Mouse (Mus musculus) forebrain, embryonic 12.5 days (tissue): ENCODE measurements around the gene Plekha6. TPM values are rescaled to one million over a fixed set of nuclear protein-coding genes. Genes with fewer than 3 reads are reported as not detected.

ENCODE experiments used
- ATAC-seq: fragments of 200-750 bp; cut with Nextera tagmentation; 2 replicates; pipeline ENCODE4 v1.8.0; 2017; ENCODE audit warnings: moderate TSS enrichment; ENCODE audit not compliant: low FRiP score
- H3K27ac ChIP-seq: fragments of 300-500 bp; sonication (generic); 2 replicates; pipeline ENCODE4 v1.5.1; 2016; ENCODE audit warnings: mild to moderate bottlenecking
- H3K27me3 ChIP-seq: fragments of 300-500 bp; sonication (generic); 2 replicates; pipeline ENCODE4 v1.6.1; 2016; ENCODE audit warnings: mild to moderate bottlenecking
- H3K36me3 ChIP-seq: fragments of 300-500 bp; sonication (generic); replicated peaks from 2 replicates; pipeline ENCODE4 v1.6.1; 2016; ENCODE audit warnings: mild to moderate bottlenecking
- H3K4me1 ChIP-seq: fragments of 300-500 bp; sonication (generic); 2 replicates; pipeline ENCODE4 v1.6.1; 2016
- H3K4me2 ChIP-seq: fragments of 300-500 bp; sonication (generic); 2 replicates; pipeline ENCODE4 v1.6.1; 2016; ENCODE audit warnings: mild to moderate bottlenecking, moderate library complexity
- H3K4me3 ChIP-seq: fragments of 300-500 bp; sonication (generic); replicated peaks from 2 replicates; pipeline ENCODE4 v1.5.1; 2016; ENCODE audit warnings: mild to moderate bottlenecking
- H3K9ac ChIP-seq: fragments of 300-500 bp; sonication (generic); 2 replicates; pipeline ENCODE4 v1.6.1; 2016; ENCODE audit warnings: mild to moderate bottlenecking
- H3K9me3 ChIP-seq: fragments of 300-500 bp; sonication (generic); 2 replicates; pipeline ENCODE4 v1.6.1; 2016
- WGBS: fragments of 180-500 bp; shearing (Covaris S2); methylation state at CpG from one replicate; pipeline ENCODE4 v1.1.7; 2016; 5-methylcytosine and 5-hydroxymethylcytosine counted together
- polyA plus RNA-seq: library from polyadenylated mRNA; unstranded; fragments of >200 nt; fragmentation: Nextera tagmentation; extraction: Ambion mirVana; gene quantifications from 2 replicates; pipeline ENCODE4 v1.2.1, GENCODE M21; 2016

Gene Plekha6
- polyA plus RNA-seq, 1 experiment from 2014 or later, result 20.6 TPM

GRCm38 (mm10) chr1:133240881-133241280 is 76.9 kb downstream of the Plekha6 start:
- Histone ChIP-seq H3K4me3 (no peak overlapping the region), H3K27me3 (no peaks in the 10 kb centered on the region), H3K4me2 (no peak overlapping the region), H3K9me3 (no peaks in the 10 kb centered on the region), H3K4me1 (peaks cover 59% of the 10 kb centered on the region), H3K36me3 (0 out of 2 replicates have a peak, but pooled peaks cover 6% of the 10 kb centered on the region), H3K27ac (no peak overlapping the region), H3K9ac (no peak overlapping the region)
- WGBS, result 84% methylated on average over 3 of the region's 3 CpGs
- ATAC-seq, result no peak

- ATAC-seq, result no peak
- WGBS, result 85% methylated on average over 7 of the region's 7 CpGs
- H3K27ac ChIP-seq, result no peak overlapping the region
Observed at GRCm38 (mm10) chr1:133244668-133245067, 80.7 kb downstream of the Plekha6 start.

GRCm38 (mm10) chr1:133245690-133246619 is 81.9 kb downstream of the Plekha6 start:
- 13% methylated on average over 12 of the region's 12 CpGs for WGBS
- peak; percentile 78 for ATAC-seq
- peak overlapping the region; percentile 30; the same call in 1 of the 2 replicates for H3K4me2 ChIP-seq

More at GRCm38 (mm10) chr1:133244668-133245067, 80.7 kb downstream of the Plekha6 start:
- Histone ChIP-seq H3K27me3 (0 out of 2 replicates have a peak, but pooled peaks cover 6% of the 10 kb centered on the region), H3K4me2 (no peak overlapping the region), H3K9ac (no peak overlapping the region), H3K4me1 (peaks cover 39% of the 10 kb centered on the region), H3K9me3 (no peaks in the 10 kb centered on the region), H3K4me3 (no peak overlapping the region), H3K36me3 (no peaks in the 10 kb centered on the region)

GRCm38 (mm10) chr1:133247189-133247588 is 83.2 kb downstream of the Plekha6 start:
- no peaks in the 10 kb centered on the region for H3K36me3 ChIP-seq
- no peak for ATAC-seq
- H3K4me2 ChIP-seq, result no peak overlapping the region
- H3K27ac ChIP-seq, result no peak overlapping the region
- 0 out of 2 replicates have a peak, but pooled peaks cover 6% of the 10 kb centered on the region for H3K27me3 ChIP-seq
- WGBS, result 85% methylated on average over 5 of the region's 5 CpGs
- H3K9me3 ChIP-seq, result no peaks in the 10 kb centered on the region
- H3K9ac ChIP-seq, result no peak overlapping the region
- H3K4me3 ChIP-seq, result no peak overlapping the region
- peaks cover 49% of the 10 kb centered on the region for H3K4me1 ChIP-seq

More at GRCm38 (mm10) chr1:133245690-133246619, 81.9 kb downstream of the Plekha6 start:
- no peaks in the 10 kb centered on the region for H3K36me3 ChIP-seq
- no peaks in the 10 kb centered on the region for H3K9me3 ChIP-seq
- H3K27me3 ChIP-seq, result 0 out of 2 replicates have a peak, but pooled peaks cover 6% of the 10 kb centered on the region
- peaks cover 40% of the 10 kb centered on the region for H3K4me1 ChIP-seq
- H3K27ac ChIP-seq, result peak overlapping the region; percentile 80
- peak overlapping the region; percentile 11 for H3K4me3 ChIP-seq
- peak overlapping the region; percentile 27 for H3K9ac ChIP-seq

- Histone ChIP-seq H3K4me2 (no peak overlapping the region), H3K36me3 (no peaks in the 10 kb centered on the region), H3K9me3 (no peaks in the 10 kb centered on the region), H3K9ac (no peak overlapping the region), H3K27ac (no peak overlapping the region), H3K27me3 (0 out of 2 replicates have a peak, but pooled peaks cover 14% of the 10 kb centered on the region), H3K4me3 (no peak overlapping the region), H3K4me1 (peaks cover 67% of the 10 kb centered on the region)
- ATAC-seq, result no peak
- WGBS, result 88% methylated on average over 6 of the region's 6 CpGs
Observed at GRCm38 (mm10) chr1:133250761-133251160, 86.8 kb downstream of the Plekha6 start.

- no peaks in the 10 kb centered on the region for H3K9me3 ChIP-seq
- ATAC-seq, result no peak
- no peak overlapping the region for H3K9ac ChIP-seq
- no peak overlapping the region for H3K4me3 ChIP-seq
- 47% methylated on average over 5 of the region's 5 CpGs for WGBS
- H3K4me2 ChIP-seq, result no peak overlapping the region
- H3K36me3 ChIP-seq, result 0 out of 2 replicates have a peak, but pooled peaks cover 3% of the 10 kb centered on the region
- H3K27me3 ChIP-seq, result 0 out of 2 replicates have a peak, but pooled peaks cover 10% of the 10 kb centered on the region
- H3K4me1 ChIP-seq, result peaks cover 67% of the 10 kb centered on the region
- H3K27ac ChIP-seq, result no peak overlapping the region
Observed at GRCm38 (mm10) chr1:133251625-133252034, 87.6 kb downstream of the Plekha6 start.

- no peaks in the 10 kb centered on the region for H3K9me3 ChIP-seq
- H3K4me3 ChIP-seq, result no peak overlapping the region
- no peak overlapping the region for H3K9ac ChIP-seq
- H3K36me3 ChIP-seq, result 0 out of 2 replicates have a peak, but pooled peaks cover 6% of the 10 kb centered on the region
- no peak for ATAC-seq
- 0 out of 2 replicates have a peak, but pooled peaks cover 8% of the 10 kb centered on the region for H3K27me3 ChIP-seq
- H3K4me2 ChIP-seq, result no peak overlapping the region
- WGBS, result 84% methylated on average over 3 of the region's 3 CpGs
- H3K4me1 ChIP-seq, result peaks cover 62% of the 10 kb centered on the region
- H3K27ac ChIP-seq, result no peak overlapping the region
Observed at GRCm38 (mm10) chr1:133252251-133252650, 88.2 kb downstream of the Plekha6 start.

- 57% methylated on average over 10 of the region's 10 CpGs for WGBS
Observed at GRCm38 (mm10) chr1:133252801-133253531, 89.0 kb downstream of the Plekha6 start.

GRCm38 (mm10) chr1:133253532-133253866 is 89.5 kb downstream of the Plekha6 start:
- 47% methylated on average over 1 of the region's 1 CpGs for WGBS
- Histone ChIP-seq H3K27me3 (0 out of 2 replicates have a peak, but pooled peaks cover 8% of the 10 kb centered on the region), H3K9ac (no peak overlapping the region), H3K36me3 (0 out of 2 replicates have a peak, but pooled peaks cover 6% of the 10 kb centered on the region), H3K4me1 (peaks cover 66% of the 10 kb centered on the region), H3K9me3 (no peaks in the 10 kb centered on the region), H3K4me3 (no peak overlapping the region), H3K4me2 (no peak overlapping the region), H3K27ac (no peak overlapping the region)
- ATAC-seq, result no peak

More at GRCm38 (mm10) chr1:133252801-133253531, 89.0 kb downstream of the Plekha6 start:
- Histone ChIP-seq H3K4me2 (no peak overlapping the region), H3K27me3 (0 out of 2 replicates have a peak, but pooled peaks cover 8% of the 10 kb centered on the region), H3K9ac (no peak overlapping the region), H3K4me1 (peaks cover 62% of the 10 kb centered on the region), H3K4me3 (no peak overlapping the region), H3K36me3 (0 out of 2 replicates have a peak, but pooled peaks cover 6% of the 10 kb centered on the region), H3K27ac (no peak overlapping the region), H3K9me3 (no peaks in the 10 kb centered on the region)
- ATAC-seq, result no peak

- no peaks in the 10 kb centered on the region for H3K9me3 ChIP-seq
- 0 out of 2 replicates have a peak, but pooled peaks cover 8% of the 10 kb centered on the region for H3K27me3 ChIP-seq
- peaks cover 66% of the 10 kb centered on the region for H3K4me1 ChIP-seq
- H3K36me3 ChIP-seq, result 0 out of 2 replicates have a peak, but pooled peaks cover 6% of the 10 kb centered on the region
- no peak overlapping the region for H3K27ac ChIP-seq
- ATAC-seq, result no peak
- WGBS, result 92% methylated on average over 6 of the region's 6 CpGs
- no peak overlapping the region for H3K4me3 ChIP-seq
- H3K9ac ChIP-seq, result no peak overlapping the region
- no peak overlapping the region for H3K4me2 ChIP-seq
Observed at GRCm38 (mm10) chr1:133254226-133254625, 90.2 kb downstream of the Plekha6 start.

- H3K9ac ChIP-seq, result no peak overlapping the region
- no peak overlapping the region for H3K4me3 ChIP-seq
- H3K27me3 ChIP-seq, result 0 out of 2 replicates have a peak, but pooled peaks cover 8% of the 10 kb centered on the region
- no peaks in the 10 kb centered on the region for H3K9me3 ChIP-seq
- no peak overlapping the region for H3K4me2 ChIP-seq
- H3K4me1 ChIP-seq, result peaks cover 66% of the 10 kb centered on the region
- H3K36me3 ChIP-seq, result peaks cover 6% of the 10 kb centered on the region; the same call in 1 of the 2 replicates
- WGBS, result 52% methylated on average over 9 of the region's 9 CpGs
- H3K27ac ChIP-seq, result peak overlapping the region; percentile 53; the same call in 1 of the 2 replicates
- no peak for ATAC-seq
Observed at GRCm38 (mm10) chr1:133254856-133255764, 91.1 kb downstream of the Plekha6 start.
